Mouse (Mus musculus) G1E-ER4 (cell line): ENCODE data around the gene Gm5157. TPM values are rescaled to one million over a fixed set of nuclear protein-coding genes. Genes with fewer than 3 reads are reported as not detected.
"Not testable (repeated sequence)": the region's sequence is repeated elsewhere in the genome, so short reads cannot be mapped to it uniquely, and the experiment has no call there.

Source experiments
- GATA1 ChIP-seq: IDR thresholded peaks from one replicate; pipeline ENCODE4 v1.8.0; 2012; ENCODE audit warnings: low read length, inconsistent platforms
- polyA plus RNA-seq: library from polyadenylated mRNA; stranded (reverse); fragments of >175 nt; gene quantifications from 2 replicates; pipeline ENCODE4 v1.2.3, GENCODE M21; 2012

Gene Gm5157
- not detected in 2 replicates for polyA plus RNA-seq

- not testable (repeated sequence) for TF ChIP-seq GATA1
Measured at GRCm38 (mm10) chr7:21190323-21190722, at the start of gene Gm5157. Gene Gm5157, minus strand, starts transcription at chr7:21190423.

GRCm38 (mm10) chr7:21161885-21162284, 28.3 kb downstream of the Gm5157 start, which contains the start of gene Vmn1r123:
Gene Vmn1r123, plus strand, starts transcription at chr7:21162185.
- not testable (repeated sequence) for TF ChIP-seq GATA1

Other genes starting within 250 kb of the Gm5157 start
- not detected in 2 replicates for gene Vmn1r119, start 178.0 kb downstream of the Gm5157 start, polyA plus RNA-seq
- gene Vmn1r120, start 136.6 kb downstream of the Gm5157 start, polyA plus RNA-seq: not detected in 2 replicates
- not detected in 2 replicates for gene Vmn1r121, start 91.9 kb downstream of the Gm5157 start, polyA plus RNA-seq
- gene Vmn1r122, start 56.3 kb downstream of the Gm5157 start, polyA plus RNA-seq: not detected in 2 replicates
- gene Vmn1r123, start 28.2 kb downstream of the Gm5157 start, polyA plus RNA-seq: not detected in 2 replicates
- gene Vmn1r124, start 70.2 kb upstream of the Gm5157 start, polyA plus RNA-seq: not detected in 2 replicates
- not detected in 2 replicates for gene Vmn1r125, start 81.8 kb upstream of the Gm5157 start, polyA plus RNA-seq
- gene Vmn1r126, start 111.0 kb upstream of the Gm5157 start, polyA plus RNA-seq: not detected in 2 replicates
- gene Vmn1r127, start 129.4 kb upstream of the Gm5157 start, polyA plus RNA-seq: not detected in 2 replicates
- not detected in 2 replicates for gene Vmn1r128, start 158.9 kb upstream of the Gm5157 start, polyA plus RNA-seq
- gene Vmn1r129, start 170.9 kb upstream of the Gm5157 start, polyA plus RNA-seq: not detected in 2 replicates
- gene Gm6882, start 242.3 kb upstream of the Gm5157 start, polyA plus RNA-seq: not detected in 2 replicates